Mouse (Mus musculus) layer of hippocampus, postnatal 10 days (tissue): ENCODE results near the gene Gm20388. TPM values are rescaled to one million over a fixed set of nuclear protein-coding genes. Genes with fewer than 3 reads are reported as not detected.
A peak's percentile ranks its signal among the peaks of the same experiment; 100 is the strongest.

Experiments
- DNase-seq, 2 experiments: peaks; one replicate each; pipeline ENCODE4 v3.0.0; 2021; ENCODE audit warnings: low spot score in 2 of 2
- total RNA-seq, 2 experiments: library from RNA; stranded (reverse); gene quantifications; 2 replicates each; pipeline ENCODE4 v1.2.3; 2021

Gm20388 gene
- total RNA-seq, 2 experiments from 2014 or later: not detected

DNA sequence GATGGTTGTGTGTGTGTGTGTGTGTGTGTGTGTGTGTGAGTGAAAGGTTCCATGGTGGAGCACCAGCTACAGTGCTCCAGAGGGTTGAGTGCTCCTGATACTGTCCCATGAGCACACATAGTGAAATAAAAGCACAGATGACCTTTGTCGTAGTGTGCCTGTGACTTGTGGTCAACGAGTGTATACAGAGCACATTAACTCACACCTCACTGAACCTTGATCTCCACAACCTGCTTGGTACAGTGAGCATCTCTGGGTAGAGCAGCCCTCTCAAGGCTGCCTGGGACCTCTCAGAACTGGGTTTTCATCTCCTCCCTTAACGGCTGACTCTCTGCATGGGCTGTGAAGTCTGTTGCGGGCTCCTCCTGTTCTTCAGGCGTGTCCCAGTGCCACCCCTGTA is 4381.1 kb downstream of the Gm20388 start:
- DNase-seq: no peak

DNA sequence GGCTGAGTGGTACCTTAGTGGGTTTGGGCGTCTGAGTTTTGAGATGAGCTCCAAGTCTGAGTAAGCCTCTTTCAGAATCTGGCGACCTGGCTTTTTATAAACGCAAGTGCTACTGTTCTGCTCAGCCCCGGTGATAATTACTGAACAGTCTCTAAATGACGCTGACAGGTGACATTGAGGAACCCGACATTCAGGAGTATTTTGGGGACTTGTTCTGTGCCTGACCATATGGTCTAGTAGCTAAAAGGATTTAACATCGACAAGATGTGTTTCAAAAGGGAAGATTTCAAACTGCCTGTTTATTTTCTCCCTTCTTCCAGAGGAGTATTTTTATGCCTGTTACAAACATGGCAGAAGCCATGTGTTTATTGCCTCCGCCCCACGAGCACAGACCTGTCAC is 4382.3 kb downstream of the Gm20388 start:
- no peak for DNase-seq

DNA sequence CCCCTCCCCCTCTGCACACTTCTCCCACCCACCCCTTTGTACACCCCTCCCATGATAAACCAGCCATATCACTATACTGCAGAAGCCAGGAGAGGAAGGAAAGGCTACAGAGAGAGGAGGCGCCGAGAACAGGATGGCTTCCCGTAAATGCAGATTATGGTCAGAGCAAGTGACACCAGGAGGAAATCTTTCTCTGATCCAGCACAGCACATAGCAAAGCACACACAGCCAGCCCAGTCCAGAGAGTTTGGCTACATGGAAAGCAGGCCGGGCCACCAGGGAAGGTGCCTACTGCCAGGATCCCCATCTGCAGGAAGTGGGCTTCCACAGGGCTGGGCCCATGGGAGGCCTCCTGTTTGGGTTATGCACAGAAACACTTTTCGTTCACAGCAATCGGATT is 4383.8 kb downstream of the Gm20388 start:
- no peak for DNase-seq

DNA sequence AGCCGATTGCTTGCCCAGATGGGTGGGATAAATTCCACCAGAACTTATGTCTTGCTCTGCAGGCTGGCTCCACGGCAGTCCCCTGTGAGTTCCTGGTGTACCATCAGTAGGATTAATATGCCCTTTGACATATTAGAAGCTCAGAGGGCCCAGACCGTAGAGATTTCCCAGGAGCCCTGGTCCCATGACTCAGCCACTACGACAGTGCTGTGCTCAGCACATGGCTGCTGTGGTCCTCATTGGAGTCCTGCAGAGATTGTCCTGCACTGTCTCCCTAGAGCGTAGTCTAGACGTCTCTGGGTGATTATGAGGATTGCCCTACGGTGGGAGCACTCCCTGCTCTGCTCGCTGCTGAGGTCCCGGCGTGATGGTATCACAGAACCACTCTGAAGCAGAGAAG is 4384.3 kb downstream of the Gm20388 start:
- no peak for DNase-seq

DNA sequence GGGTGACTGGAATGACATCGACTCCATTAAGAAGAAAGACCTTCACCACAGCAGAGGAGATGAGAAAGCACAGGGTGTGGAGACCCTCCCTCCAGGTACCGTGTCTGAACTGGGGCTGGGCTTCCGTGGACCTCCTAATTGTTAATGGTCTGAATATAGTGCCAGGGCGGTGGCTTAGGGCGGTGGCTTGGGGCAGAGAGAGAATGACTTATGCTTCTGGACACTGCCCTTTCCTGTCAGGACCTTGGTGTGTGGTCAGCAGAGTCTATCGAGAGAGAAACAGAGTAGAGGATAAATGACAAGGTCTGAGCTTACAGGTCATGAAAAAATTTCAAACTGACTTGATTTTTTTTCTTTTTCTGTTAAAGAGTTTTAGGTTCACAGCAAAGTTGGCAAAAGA is 4384.7 kb downstream of the Gm20388 start:
- no peak for DNase-seq

DNA sequence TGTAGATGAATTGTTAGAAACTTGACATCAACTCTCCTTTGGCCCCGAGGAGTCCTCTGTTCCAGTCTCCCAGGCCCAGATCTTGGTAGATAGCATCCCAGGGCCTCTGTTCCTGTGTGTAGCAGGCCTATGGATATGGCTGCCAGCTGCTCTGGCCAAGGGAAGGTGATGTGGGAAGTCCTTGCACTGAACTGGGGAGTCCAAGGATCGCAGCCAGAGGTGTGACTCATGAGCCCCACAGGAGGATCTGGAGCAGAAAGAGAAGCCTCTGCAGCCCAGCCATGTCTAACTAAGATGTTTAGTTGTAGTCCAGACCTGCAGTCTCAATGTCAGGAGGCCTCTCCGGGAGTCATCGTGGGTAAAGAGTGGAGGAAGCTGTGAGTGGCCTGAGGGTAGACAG is 4390.9 kb downstream of the Gm20388 start:
- DNase-seq: no peak

DNA sequence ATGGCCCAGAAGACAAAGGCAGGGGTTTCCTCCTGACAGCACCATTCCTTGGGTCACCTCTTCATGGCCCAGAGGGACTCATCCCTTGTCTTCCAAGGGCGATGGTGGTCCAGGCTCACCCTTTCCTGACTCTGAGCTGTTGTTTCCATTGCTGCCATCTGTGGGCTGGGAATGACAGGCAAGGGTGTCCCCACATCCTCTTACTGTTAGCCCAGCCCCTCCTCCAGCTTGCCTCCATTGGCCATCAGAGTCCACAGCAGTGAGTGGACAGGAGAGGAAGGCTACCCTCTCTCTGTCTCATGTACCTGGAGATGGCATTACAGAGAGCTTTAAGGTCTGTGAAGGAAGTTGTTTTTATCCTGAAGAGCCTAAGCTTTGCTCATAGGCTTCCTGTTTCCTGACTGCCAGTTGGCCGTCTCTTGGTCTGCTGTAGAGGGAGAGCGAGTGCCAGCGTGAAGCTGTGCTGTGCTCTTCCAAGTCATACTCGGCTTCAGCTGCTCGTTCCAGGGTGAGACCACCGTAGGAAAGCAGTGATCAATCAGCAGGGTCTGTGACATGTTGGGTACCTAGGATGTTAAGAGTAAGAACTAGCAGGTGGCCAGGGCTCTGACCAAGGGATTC is 4391.4 kb downstream of the Gm20388 start:
- no peak for DNase-seq

DNA sequence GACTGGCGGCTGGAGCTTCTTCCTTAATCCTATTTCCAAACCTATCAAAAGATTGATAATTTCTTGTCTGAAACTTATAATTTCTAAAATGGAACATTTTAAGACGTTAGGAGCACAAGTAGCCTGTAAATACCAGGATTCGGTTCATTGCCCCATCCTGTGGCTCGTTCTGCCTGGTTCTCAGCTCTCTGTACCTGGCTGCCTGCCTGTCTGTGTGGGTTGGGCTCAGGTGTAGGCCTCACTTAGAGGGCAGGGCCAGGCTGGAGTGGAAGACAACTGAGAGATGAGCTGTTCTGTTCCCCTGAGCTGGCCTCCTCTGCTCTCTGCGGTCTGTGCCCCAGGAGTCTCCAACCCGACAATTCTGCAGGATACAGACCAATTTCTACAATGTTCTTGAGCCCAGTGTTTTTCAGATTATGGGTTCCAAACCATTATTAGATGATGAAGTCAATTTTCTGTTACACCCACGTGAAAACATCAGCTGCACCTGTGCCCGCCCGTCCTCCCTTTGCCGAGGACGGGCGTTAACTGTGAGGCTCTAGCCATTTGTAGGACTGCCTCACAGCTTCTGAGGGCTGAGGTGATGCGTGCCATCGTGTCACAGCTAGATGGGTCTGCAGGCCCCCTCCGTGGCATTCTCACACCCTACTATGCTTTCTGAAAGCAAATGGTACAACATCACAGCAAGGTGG is 4392.7 kb downstream of the Gm20388 start:
- DNase-seq: no peak

DNA sequence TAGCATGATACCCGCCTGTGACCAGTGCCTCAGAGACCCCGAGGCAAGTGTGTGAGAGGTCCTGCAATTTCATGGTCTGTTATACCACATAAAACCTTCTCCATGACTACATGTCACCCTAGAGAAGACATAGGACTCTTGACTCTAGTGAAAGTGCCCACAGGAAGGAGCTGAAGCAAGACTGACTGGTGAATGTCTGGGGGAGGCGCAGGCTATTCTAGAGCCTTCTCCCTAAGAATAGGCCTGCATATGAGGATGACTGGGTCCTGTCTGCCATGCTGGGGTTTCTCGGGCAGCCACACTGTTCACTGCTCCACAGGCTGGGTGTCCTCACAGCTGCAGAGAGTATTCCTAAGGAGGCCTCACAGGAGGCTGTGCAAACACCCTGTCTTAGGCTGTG is 4393.5 kb downstream of the Gm20388 start:
- no peak for DNase-seq

DNA sequence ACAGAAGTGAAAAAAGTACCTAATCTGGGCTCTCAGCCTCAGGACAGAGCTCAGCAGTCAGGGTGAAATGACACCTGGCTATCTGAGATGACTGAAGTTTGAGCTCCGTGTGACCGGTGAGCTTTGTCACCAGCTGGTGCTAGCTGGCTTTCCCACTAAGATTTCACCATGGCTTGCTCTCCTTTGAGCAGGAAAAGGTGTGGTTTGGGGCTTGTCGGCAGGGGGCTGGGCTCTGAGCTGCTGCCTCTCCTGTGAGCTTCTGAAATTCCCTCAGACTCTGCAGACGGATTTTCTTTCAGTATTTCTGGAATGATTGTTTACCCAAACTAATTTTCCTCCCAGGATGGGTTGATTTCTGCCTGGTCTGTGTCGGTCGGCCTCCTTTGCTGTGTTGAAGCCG is 4395.9 kb downstream of the Gm20388 start:
- no peak for DNase-seq

DNA sequence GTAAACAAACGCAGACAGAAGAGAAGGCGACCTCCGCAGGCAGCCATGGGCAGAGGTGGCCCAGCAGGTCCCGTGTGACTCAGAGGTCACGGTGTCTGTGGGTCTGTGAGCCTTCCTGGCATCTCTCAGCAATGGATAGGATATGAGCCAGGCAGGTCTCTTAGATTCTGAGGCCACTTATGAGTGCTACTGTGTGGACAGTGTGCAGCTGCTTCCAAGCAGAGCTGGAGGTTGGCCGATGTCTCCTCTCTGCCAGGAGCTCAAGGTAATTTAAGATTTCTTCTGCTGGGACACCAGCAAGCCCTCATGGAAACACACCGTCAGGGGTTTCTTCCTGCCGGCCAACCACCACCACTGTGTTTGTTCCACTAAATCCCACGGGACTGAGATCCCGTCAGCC is 4397.1 kb downstream of the Gm20388 start:
- DNase-seq: no peak

DNA sequence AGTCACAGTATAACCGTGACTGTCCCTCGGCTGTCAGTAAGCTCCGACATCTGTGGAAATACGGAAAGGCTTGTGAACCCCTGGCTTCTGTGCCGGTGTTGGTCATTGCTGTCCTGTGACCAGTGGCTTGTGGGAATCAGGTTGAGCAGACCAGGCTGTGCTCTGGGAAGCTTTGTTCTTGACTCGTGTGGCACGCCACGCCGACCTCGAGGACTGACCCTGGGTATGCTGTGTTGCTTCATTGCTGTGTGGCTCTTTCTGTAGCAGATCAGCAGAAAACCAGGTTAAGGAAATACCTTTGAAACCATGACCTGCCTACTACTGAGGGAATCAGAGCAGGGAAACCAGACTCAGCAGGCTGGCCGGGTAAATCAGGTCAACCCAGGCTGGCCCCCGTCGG is 4399.9 kb downstream of the Gm20388 start:
- no peak for DNase-seq

DNA sequence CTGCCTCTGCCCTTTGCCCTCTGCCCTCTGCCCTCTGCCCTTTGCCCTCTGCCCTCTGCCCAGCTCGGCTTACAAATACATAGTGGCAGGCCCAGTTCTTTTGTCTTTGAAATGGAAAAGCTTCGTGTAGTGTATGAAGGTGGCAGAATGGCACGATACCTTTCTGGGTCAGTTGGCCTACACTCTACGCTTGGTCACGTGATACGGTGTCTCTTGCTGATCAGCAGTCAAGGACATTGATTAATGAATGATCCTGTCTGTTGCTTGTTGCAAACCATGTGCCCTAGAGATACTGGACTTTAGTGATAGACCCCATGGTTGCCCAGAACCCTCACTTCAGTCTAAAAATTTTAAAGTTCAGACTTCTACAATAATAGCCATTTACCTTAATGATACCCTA is 4400.5 kb downstream of the Gm20388 start:
- DNase-seq: no peak

DNA sequence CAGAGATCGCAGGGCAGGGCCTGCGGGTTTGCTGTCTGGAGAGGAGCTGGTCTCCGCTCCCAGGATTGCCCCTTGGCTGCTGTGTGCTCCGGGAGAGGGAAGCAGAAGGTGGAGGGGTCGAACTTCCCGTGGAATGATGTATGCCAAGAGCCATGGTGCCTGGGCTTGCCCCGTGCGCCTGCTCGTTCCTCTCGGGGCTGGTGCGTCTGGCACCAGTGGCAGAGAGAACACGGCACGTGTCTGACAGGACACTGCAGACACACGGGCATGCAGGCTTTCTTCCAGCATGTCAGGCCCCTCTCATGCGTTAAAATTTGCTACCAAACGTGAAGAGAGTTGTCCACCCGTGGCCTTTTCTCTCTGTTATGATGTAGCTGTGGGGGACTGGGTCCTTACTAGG is 4401.1 kb downstream of the Gm20388 start:
- DNase-seq: no peak

DNA sequence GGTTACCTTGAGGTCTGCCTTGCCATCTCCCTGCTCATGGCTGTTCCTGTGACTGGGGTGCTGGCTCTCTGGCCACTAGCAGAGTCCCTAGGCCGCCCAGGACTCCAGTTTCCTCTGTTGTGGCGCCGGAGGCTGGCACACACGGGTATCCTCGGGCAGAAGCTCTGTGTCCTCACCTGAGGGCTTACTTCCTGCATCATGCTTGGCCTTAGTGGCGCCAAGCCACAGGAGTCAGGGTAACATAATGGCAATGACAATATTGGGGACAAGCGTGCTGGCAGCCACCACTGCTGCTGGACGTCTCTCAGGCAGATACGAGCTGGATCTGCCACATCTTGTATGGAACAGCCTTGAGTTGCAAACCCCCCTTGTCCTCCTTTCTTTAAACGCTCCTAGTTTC is 4401.6 kb downstream of the Gm20388 start:
- DNase-seq: no peak

DNA sequence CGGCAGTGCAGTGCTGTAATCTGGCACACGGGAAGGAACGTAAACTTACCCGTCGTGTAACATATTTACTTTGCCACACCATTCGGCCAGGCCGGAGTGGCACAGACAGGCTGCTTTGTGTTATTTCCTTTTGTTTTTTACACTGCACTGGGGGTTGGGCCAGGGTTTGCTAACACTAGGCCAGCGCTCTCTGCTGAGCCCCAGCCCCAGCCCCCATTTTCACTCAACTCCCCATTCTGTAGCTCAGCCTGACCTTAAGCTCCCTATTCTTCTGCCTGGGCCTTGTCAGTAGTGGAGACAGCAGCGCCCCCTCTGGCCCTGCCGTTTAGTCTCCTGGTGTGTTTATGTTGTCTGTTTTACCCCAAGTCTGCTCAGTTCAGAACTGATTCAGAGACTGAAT is 4404.2 kb downstream of the Gm20388 start:
- peak in 1 of 2 experiments; percentile 53 for DNase-seq

DNA sequence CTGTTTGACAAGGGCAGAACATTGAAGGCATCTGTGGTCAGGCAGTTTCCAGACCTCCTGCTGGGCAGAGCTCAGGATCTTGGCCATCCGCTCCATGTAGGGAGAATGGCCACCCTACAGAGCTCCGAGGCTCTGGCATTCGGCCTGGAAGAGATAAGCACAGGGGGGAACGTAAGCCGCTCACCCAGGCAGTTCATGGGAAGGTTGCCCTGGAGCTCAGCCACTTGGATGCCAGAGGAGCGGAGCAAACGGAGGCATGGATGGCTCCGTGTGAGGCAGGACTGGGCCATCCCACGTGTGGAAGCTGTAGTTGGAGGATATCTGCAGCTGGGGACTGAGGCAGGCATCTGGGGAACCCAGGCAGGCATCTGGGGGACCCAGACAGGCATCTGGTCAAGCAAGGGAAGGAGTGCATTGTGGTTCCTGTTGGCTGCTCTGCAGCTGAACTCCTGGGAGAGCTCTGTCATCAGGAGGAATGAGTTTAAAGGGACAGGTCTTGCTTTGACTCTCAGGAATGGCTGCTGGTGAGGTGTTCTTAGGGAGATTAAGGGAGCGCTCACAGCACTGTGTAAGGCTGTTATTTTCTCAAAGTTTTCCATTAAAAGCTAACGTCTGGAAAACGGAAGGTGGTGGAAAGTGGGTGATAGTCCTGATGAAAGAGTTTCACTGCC is 4406.0 kb downstream of the Gm20388 start:
- peak in 1 of 2 experiments; percentile 56 for DNase-seq

DNA sequence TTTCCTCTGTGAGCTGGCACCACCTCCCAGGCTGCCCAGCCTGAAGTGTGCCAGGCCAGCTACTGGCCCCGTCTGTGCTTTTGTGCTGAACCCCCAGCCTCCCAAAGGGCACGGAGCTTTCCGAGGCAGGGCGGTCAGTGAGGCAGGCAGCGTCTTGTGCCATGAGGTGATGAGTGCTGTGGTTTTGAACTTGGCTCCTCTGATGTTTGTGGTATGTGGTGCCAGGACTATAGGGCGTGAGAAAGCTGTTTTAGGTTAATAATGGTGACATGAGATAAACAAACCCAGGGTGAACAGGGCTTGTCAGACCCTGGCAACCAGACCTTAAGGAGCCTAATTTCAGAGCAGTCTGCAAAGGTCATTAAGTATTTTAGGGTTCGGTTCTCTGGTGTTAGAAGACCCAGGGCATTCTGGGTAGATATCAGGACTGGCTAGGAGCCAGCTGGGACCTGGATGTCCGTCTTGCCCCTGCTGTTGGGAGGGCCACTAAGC is 4406.6 kb downstream of the Gm20388 start:
- DNase-seq: no peak

DNA sequence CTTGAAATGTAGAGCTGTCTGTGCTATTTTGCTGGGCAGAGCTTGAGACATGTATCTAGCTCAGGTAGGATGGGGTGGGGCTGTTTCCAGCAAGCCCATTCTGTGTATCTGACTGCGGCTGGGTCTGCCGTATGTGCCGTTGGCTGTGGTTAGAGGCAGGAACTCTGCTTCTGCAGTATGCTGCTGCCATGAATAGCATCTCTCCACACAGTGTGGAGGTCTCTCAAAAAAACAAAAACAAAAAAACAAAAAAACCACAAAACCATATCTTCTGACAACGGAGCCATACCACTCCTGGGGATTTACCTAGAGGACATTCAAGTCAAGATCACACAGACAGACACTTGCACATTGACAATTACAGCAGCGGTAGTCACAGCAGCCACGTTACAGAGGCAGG is 4407.2 kb downstream of the Gm20388 start:
- DNase-seq: no peak

DNA sequence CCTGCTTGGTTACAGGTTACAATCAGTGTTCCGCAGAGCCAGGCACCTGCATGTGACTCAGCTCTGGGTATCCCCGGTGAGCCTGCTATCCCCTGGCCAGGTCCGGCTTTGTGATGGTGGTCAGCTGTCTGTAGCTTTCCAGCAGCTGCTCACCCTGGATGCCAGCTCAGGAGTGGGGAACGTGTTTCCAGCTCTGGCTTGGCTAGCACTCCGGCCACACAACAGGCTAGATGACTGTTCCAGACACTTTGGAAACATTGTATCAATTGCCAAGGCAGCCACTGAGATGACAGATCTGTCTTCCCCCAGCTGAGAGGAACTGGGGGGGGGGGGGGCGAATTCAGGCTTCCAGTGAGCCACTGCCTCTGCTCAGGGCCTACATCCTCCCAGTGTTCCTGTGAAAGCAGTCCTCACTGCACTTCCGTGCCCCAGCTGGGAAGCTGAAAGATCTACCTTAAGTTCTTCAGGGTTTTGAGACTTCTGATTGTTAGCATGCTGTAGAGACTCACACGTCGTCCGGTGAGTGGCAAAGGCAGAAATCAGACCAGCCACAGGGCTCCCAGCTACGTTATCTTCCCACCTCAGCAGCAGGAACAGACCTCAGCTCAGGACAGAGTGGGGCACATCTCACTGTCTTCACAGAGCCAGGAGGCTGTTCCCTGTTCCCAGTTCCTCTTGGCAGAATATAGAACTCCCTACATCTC is 4408.1 kb downstream of the Gm20388 start:
- peak in 1 of 2 experiments; percentile 47 for DNase-seq

DNA sequence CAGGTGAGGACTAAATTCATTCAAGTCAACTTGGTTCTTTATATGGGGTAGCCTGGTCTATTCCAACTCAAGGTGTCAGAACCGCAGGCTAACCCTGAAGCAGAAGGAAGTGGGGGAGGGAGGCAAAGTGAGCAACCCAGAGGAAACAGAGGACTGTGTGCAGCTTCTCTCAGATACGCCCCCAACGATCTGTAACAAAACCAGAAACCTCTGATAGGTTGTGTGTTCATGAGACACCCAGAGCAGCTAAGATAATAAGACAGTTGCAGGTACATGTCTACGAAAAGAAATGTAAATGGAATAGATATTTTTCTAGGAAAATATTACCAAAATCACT is 4408.6 kb downstream of the Gm20388 start:
- DNase-seq: no peak

DNA sequence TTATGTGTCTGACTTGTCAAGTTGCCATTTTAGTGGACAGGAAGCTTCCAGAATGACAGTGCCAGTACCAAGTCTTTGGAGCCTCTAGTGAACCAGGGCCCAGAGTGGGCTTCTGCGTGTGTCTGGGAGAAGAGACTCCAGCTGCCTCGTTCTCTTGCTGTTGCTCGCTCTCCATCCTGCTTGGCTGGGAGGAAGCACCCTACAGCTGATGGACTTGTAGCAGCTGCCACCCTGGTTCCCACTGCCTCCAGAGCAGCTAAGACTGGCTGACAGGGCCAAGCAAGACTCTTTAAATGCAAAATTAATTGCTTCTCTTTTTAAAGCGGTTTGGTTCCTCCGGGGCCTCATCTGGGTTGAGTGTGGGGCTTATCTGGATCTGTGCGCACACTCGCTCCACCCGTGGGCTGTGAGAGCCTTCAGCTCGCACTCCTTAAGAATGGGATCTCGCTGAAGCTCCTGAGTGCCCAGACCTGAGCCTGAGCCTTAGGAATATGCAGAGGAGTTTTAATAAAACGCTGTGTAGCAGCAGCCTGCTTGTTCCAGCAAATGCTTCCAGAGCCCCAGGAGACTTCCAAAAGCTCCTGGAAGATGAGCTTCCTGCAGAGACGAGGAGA is 4410.7 kb downstream of the Gm20388 start:
- DNase-seq: no peak
